Mouse (Mus musculus) CH12.LX (cell line): ENCODE data around the gene Vat1l.

Experiments
- MAFK ChIP-seq: IDR thresholded peaks from 2 replicates; pipeline ENCODE4 v1.6.1; 2011; ENCODE audit warnings: low read length, improper control_type of control experiment; ENCODE audit not compliant: insufficient replicate concordance
- MAX ChIP-seq: IDR thresholded peaks from 2 replicates; pipeline ENCODE4 v1.6.1; 2011; ENCODE audit warnings: low read length, improper control_type of control experiment

- TF ChIP-seq MAX (no peak), MAFK (no peak)
Measured at GRCm38 (mm10) chr8:114220779-114221178, 15.4 kb downstream of the Vat1l start.
